Mouse (Mus musculus) cortical plate, adult 2 months (tissue): ENCODE measurements around the gene Flt3l.
"Not testable (repeated sequence)": the region's sequence is repeated elsewhere in the genome, so short reads cannot be mapped to it uniquely, and the experiment has no call there.

ENCODE experiments used
- CTCF ChIP-seq: fragments of 200-500 bp; IDR thresholded peaks from 2 replicates; pipeline ENCODE4 v1.5.1; 2011; ENCODE audit warnings: mild to moderate bottlenecking, control low read depth, low read length; ENCODE audit not compliant: insufficient read depth; ENCODE audit errors: extremely low read depth
- POLR2A ChIP-seq: fragments of 200-500 bp; IDR thresholded peaks from 2 replicates; pipeline ENCODE4 v1.6.1; 2011; ENCODE audit warnings: mild to moderate bottlenecking, low read length, control low read depth; ENCODE audit not compliant: insufficient read depth; ENCODE audit errors: extremely low read depth

GRCm38 (mm10) chr7:45110089-45110488, 26.1 kb downstream of the Flt3l start:
- not testable (repeated sequence) for TF ChIP-seq CTCF, POLR2A
